Mouse (Mus musculus) E14TG2a.4 (cell line): ENCODE measurements around the gene Ybx2.

Experiments used
- CTCF ChIP-seq: conservative IDR thresholded peaks from 2 replicates; pipeline ENCODE4 v1.5.1; 2014; ENCODE audit warnings: low read length
- NANOG ChIP-seq: IDR thresholded peaks from 2 replicates; pipeline ENCODE4 v1.6.1; 2014; ENCODE audit warnings: borderline replicate concordance, low read length, mixed read lengths
- POU5F1 ChIP-seq: IDR thresholded peaks from 2 replicates; pipeline ENCODE4 v1.6.1; 2014; ENCODE audit warnings: low read length, borderline replicate concordance

DNA sequence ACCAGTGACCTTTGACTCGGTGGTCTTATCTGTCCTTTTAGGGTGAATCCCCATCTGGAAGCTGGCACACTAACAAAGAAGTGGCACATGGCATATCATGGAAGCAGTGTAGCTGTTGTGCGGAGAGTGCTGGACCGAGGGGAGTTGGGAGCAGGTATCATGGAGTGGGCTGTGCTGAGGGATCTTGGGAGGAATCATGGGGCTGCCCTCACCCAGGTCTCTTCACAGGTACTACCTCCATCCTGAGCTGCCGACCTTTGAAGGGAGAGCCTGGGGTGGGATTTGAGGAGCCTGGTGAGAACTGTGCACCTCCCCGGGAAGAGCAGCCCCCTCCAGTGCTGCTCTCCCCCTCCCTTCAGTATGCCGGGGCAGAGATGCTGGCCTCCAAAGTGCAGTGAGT, 23.9 kb upstream of the Ybx2 start:
- TF ChIP-seq CTCF (no peak), POU5F1 (no peak), NANOG (no peak)
